Mouse (Mus musculus): Measurements from ENCODE around the gene Hoxc10.

Gene Hoxc10

GRCm38 (mm10) chr15:102943468-102943813, 23.2 kb upstream of the Hoxc10 start:
- DNase-seq (ENCODE audit: low read depth, low spot score) = no peak

- no peak for DNase-seq (ENCODE audit: low read depth, low spot score)
Observed at GRCm38 (mm10) chr15:102945185-102946077, 21.2 kb upstream of the Hoxc10 start.

- no peak for DNase-seq (ENCODE audit: low read depth, low spot score)
Observed at GRCm38 (mm10) chr15:102947276-102947675, 19.3 kb upstream of the Hoxc10 start.

DNA sequence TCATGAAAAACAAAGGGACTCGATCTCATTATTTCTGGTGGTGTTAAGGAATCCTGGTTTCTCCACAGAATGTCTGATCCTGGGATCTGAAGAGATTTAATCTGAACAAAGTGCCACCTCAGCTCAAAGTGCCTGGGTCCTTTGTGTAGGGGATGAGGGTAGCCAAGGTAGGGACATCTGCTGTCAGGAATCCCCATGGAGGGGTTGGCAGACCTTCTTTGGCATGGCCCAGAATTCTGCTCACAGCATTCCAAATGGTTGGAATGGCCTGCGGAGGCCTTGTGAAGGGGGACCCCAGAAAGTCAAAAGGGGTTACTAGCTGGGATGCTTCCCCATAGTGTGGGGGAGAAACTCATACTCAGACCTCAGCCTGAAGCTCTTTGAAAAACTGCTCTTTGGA, 17.8 kb upstream of the Hoxc10 start:
- no peak for DNase-seq (ENCODE audit: low read depth, low spot score)

DNA sequence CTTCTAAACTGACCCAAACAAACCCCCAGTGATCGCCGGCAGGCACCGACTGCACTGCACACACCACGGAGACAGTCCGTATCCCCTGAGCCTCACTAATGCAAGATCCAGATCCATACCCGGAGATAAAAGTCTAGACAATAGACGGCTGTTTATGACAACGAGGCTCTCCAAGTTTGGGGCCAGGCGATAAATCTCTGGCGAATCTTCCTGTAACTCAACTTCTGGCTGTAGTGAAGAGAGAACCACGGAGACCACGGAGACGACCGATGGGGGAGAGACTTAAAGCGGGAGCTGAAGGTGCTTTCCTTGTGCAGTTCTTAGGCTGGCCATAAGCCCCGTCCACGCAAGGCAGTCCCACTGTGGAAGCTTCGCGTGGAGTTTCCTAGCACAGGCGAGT, 16.9 kb upstream of the Hoxc10 start:
- DNase-seq (ENCODE audit: low read depth, low spot score) = no peak

GRCm38 (mm10) chr15:102950877-102951276, 15.7 kb upstream of the Hoxc10 start:
- DNase-seq (ENCODE audit: low read depth, low spot score) = no peak

GRCm38 (mm10) chr15:102953561-102953960, 13.0 kb upstream of the Hoxc10 start:
- no peak for DNase-seq (ENCODE audit: low read depth, low spot score)

GRCm38 (mm10) chr15:102954192-102955006, 12.2 kb upstream of the Hoxc10 start, which contains the start of gene Hoxc11:
TSS of gene Hoxc11 (plus strand) at chr15:102954427.
- no peak for DNase-seq (ENCODE audit: low read depth, low spot score)

DNA sequence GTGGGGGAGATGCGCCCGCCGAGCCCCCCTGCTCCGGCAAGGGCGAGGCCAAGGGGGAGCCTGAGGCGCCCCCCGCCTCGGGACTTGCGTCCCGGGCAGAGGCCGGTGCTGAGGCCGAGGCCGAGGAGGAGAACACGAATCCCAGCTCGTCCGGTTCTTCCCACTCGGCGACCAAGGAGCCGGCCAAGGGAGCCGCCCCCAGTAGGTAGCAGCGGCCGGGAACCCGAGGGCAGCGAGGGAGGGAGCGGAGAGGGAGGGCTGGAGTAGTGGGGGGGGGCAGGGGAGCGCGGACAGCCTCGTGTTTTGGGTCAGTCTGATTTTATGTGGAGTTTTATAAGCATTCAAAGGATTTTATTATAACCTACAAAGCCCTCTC, 11.6 kb upstream of the Hoxc10 start:
- DNase-seq (ENCODE audit: low read depth, low spot score) = no peak

GRCm38 (mm10) chr15:102955833-102956640, 10.6 kb upstream of the Hoxc10 start:
- DNase-seq (ENCODE audit: low read depth, low spot score) = no peak

GRCm38 (mm10) chr15:102956906-102957305, 9.7 kb upstream of the Hoxc10 start:
- DNase-seq (ENCODE audit: low read depth, low spot score) = no peak

DNA sequence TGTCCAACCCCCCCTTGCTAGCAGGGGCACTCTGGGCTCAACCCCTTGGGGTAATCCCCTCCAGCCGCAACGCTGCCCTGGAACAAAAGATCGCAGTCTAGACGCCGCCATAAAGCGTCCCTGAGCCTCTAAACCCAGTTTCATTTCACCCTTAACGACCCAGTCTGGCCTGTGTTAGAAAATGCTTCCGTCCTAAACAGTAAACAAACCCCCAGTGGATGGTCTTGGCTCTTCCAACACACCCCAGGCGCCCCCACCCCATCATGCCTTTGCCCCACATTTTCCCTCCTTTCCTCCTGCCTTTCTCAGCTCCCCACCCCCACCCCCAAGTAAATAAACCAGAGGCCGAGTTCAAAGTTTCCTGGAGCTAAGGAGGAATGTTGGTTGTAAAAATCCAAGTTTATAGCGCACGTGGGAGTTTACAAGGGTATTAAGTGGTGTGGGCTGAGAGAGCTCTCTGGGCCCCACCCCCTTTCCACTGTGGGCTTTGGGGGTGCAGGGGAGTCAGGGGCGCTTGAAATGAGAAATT, 6.9 kb upstream of the Hoxc10 start:
- no peak for DNase-seq (ENCODE audit: low read depth, low spot score)

- no peak for DNase-seq (ENCODE audit: low read depth, low spot score)
Observed at GRCm38 (mm10) chr15:102961728-102962127, 4.9 kb upstream of the Hoxc10 start.

DNA sequence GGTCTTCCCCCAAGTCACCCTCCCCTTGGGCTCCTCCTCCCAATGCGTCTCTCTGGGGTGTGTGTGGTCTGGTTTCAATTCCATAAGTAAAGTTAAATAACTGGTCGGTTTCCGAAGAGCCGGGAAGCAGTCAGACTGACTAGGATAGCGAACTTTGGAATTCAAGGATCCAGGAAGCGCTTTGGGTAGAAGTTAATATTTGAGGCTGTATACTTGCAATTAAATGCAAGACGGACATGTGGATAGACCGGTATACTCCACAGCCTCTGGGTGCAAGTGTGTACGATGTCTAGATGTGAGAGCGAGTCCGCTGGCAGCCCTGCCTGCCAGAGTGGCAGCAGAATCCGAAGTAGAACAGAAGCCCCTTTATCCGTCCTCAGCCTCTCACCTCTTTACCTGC, 4.1 kb upstream of the Hoxc10 start:
- DNase-seq (ENCODE audit: low read depth, low spot score) = no peak

GRCm38 (mm10) chr15:102963259-102963658, 3.3 kb upstream of the Hoxc10 start:
- no peak for DNase-seq (ENCODE audit: low read depth, low spot score)

DNA sequence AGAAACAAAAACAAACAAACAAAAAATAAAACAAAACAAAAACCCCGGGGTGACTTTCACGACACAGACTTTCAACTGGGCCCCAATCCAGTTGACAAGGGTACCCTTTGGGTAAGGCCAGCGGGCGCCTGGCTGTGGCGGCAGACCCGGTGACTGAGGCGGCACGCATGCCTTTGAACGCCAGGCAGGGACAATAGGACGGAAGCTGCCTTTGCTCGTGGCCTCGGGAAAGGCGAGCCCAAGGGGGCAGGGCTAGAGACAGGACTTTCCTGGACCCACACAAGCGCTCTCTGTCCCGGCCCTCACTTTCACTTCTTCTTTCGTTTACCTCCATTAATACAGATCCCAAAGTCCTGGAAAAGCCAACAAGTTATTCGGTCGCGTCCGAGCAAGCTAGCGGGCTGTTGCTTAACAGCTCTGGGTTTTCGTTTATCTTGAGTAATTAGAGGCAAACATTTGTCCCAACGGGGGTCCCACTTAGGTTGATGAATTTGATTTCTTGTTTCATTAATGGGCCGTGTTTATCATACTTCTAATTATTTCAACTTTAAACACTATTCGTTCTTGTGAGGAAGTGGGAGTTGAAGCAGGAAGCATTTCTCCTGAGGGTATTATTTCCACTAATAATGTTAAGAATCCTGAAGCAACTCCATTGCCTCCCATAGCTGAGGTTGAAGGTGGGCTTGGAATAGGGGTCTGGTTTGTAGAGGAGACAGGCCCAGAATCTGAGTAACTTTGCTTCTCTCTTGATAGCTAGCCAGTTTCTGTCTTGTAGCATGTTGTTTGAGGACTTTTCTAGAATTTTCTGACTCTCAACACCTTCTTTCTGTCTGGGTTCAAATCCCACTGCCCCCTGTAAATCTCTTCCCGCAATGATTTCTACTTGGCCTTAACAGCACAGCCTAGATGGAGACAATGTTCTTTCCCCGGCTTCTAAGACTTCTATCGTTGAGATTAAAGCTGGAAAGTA, 2.6 kb upstream of the Hoxc10 start:
- no peak for DNase-seq (ENCODE audit: low read depth, low spot score)

DNA sequence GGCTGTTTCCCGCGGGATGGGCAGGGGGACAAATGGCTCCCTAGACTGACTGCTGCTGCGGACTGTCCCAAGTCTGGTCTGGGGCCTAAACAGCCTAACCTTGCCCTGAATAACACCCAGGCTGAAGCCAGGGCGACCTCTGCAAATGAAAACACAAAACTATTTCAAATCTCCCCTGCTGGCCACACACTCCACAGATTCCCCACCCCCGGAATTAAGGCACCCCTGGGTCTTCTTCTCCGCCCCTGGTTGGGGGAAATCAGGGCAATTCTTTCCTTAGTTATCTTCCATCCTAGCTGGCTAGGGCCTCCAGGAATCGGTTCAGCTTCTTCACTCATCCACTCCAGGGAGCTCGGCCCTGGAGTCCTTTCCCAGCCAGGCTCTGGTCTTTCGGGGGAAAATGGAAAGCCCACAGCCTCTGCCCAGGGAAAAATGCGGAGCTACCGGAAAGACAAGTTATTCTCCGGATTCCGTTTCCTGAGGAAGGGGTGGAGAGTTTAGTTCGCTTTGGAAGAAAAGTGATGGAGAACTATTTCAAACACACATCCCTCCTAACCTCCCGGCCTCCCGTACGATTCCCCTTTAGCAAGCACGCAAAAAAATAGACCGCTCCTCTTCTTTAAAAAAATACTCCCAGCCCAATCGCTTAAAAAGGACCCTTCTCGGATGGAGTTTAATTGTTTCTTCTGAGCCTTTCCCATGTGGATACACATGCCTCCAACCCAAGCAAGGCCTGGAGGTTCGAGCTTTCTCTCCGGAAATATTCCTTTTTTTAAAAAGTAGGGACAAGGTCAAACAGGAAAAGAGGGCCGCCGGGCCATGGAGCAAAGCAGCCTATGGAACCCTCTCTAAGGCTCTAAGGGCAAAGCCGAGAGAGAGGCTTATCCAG, 1.3 kb upstream of the Hoxc10 start:
- no peak for DNase-seq (ENCODE audit: low read depth, low spot score)

- peak; percentile 23 for DNase-seq (ENCODE audit: low read depth, low spot score)
Observed at GRCm38 (mm10) chr15:102965892-102966775, 462 bp upstream of the Hoxc10 start.

- no peak for DNase-seq (ENCODE audit: low read depth, low spot score)
Observed at GRCm38 (mm10) chr15:102967312-102967510, 615 bp downstream of the Hoxc10 start, which contains the start of gene Hoxc5. TSS of gene Hoxc5 (plus strand) at chr15:102967443.

Data from brain, adult 2 months (tissue).